Mouse (Mus musculus) thymus, adult 2 months (tissue): ENCODE data around the gene Phldb3. TPM values are rescaled to one million over a fixed set of nuclear protein-coding genes. Genes with fewer than 3 reads are reported as not detected.
A peak's percentile ranks its signal among the peaks of the same experiment; 100 is the strongest.
"Not testable (repeated sequence)": the region's sequence is repeated elsewhere in the genome, so short reads cannot be mapped to it uniquely, and the experiment has no call there.

Experiments used
- DNase-seq: peaks from one replicate; pipeline ENCODE4 v3.0.0; 2021
- H3K27ac ChIP-seq: fragments of 200-500 bp; 2 replicates; pipeline ENCODE4 v1.5.1; 2012; ENCODE audit warnings: low read length, control low read depth; ENCODE audit not compliant: control insufficient read depth, insufficient read depth
- H3K27me3 ChIP-seq: fragments of 200-500 bp; 2 replicates; pipeline ENCODE4 v1.6.1; 2012; ENCODE audit warnings: mild to moderate bottlenecking, low read length, moderate library complexity, mixed read lengths; ENCODE audit not compliant: control insufficient read depth, insufficient read depth
- H3K36me3 ChIP-seq: fragments of 200-500 bp; 2 replicates; pipeline ENCODE4 v1.6.1; 2012; ENCODE audit warnings: mild to moderate bottlenecking, low read length, moderate library complexity; ENCODE audit not compliant: control insufficient read depth, insufficient read depth
- H3K4me1 ChIP-seq: fragments of 200-500 bp; replicated peaks from 2 replicates; pipeline ENCODE4 v1.6.1; 2012; ENCODE audit warnings: low read length; ENCODE audit not compliant: control insufficient read depth, insufficient read depth
- H3K4me3 ChIP-seq: fragments of 200-500 bp; 2 replicates; pipeline ENCODE4 v1.5.1; 2012; ENCODE audit warnings: mild to moderate bottlenecking, low read length, control low read depth, moderate library complexity; ENCODE audit not compliant: control insufficient read depth, insufficient read depth
- CTCF ChIP-seq: fragments of 200-500 bp; IDR thresholded peaks from 2 replicates; pipeline ENCODE4 v1.5.1; 2012; ENCODE audit warnings: mild to moderate bottlenecking, control low read depth, low read length, moderate library complexity, borderline replicate concordance; ENCODE audit not compliant: control insufficient read depth, poor library complexity, insufficient read depth; ENCODE audit errors: extremely low read depth
- POLR2A ChIP-seq: fragments of 200-500 bp; IDR thresholded peaks from 2 replicates; pipeline ENCODE4 v1.6.1; 2012; ENCODE audit warnings: mild to moderate bottlenecking, low read length, control low read depth, moderate library complexity; ENCODE audit not compliant: control insufficient read depth, poor library complexity, insufficient read depth; ENCODE audit errors: extremely low read depth
- WGBS: fragments of 180-500 bp; shearing (Covaris S2); methylation state at CpG from one replicate; pipeline ENCODE4 v1.1.7; 2018; 5-methylcytosine and 5-hydroxymethylcytosine counted together
- polyA plus RNA-seq: library from polyadenylated mRNA; depleted of rRNA; stranded (reverse); fragments of >200 nt; gene quantifications from 2 replicates; pipeline ENCODE4 v1.2.3, GENCODE M21; 2012

Gene Phldb3
- polyA plus RNA-seq, 1 experiment = 10.7 TPM

- DNase-seq = no peak
- no peak for TF ChIP-seq POLR2A
- no peak for TF ChIP-seq CTCF
- Histone ChIP-seq H3K4me3 (0 out of 2 replicates have a peak overlapping the region, but pooled peaks have one; percentile 1), H3K27ac (no peak overlapping the region), H3K4me1 (peaks cover 52% of the 10 kb centered on the region), H3K36me3 (no peaks in the 10 kb centered on the region), H3K27me3 (no peaks in the 10 kb centered on the region)
- 39% methylated on average over 27 of the region's 27 CpGs for WGBS
These were observed 1.8 kb downstream of the Phldb3 start for GRCm38 (mm10) chr7:24612308-24612910.

- H3K27me3 ChIP-seq = no peaks in the 10 kb centered on the region
- DNase-seq = no peak
- H3K4me1 ChIP-seq = peaks cover 48% of the 10 kb centered on the region
- TF ChIP-seq POLR2A = no peak
- no peak for TF ChIP-seq CTCF
- peaks cover 1% of the 10 kb centered on the region; the same call in 1 of the 2 replicates for H3K36me3 ChIP-seq
- no peak overlapping the region for H3K27ac ChIP-seq
- 88% methylated on average over 13 of the region's 13 CpGs for whole genome bisulfite sequencing
- no peak overlapping the region for H3K4me3 ChIP-seq
These were observed 4.3 kb downstream of the Phldb3 start for GRCm38 (mm10) chr7:24614816-24615215.

GRCm38 (mm10) chr7:24617763-24618162, 7.2 kb downstream of the Phldb3 start:
- WGBS = 22% methylated on average over 8 of the region's 8 CpGs
- DNase-seq = no peak
- no peaks in the 10 kb centered on the region for H3K27me3 ChIP-seq
- H3K27ac ChIP-seq = no peak overlapping the region; the same call in 1 of the 2 replicates
- TF ChIP-seq CTCF = no peak
- no peak for TF ChIP-seq POLR2A
- peaks cover 12% of the 10 kb centered on the region for H3K36me3 ChIP-seq
- peaks cover 28% of the 10 kb centered on the region for H3K4me1 ChIP-seq
- H3K4me3 ChIP-seq = no peak overlapping the region

- H3K36me3 ChIP-seq = peaks cover 17% of the 10 kb centered on the region
- DNase-seq, H3K27ac ChIP-seq, H3K4me3 ChIP-seq, H3K27me3 ChIP-seq: not testable (repeated sequence)
- H3K4me1 ChIP-seq = peaks cover 26% of the 10 kb centered on the region
- WGBS = 88% methylated on average over 8 of the region's 8 CpGs
These were observed 7.8 kb downstream of the Phldb3 start for GRCm38 (mm10) chr7:24618374-24618773.

- 94% methylated on average over 13 of the region's 13 CpGs for WGBS
- no peak overlapping the region for H3K27ac ChIP-seq
- no peaks in the 10 kb centered on the region for H3K27me3 ChIP-seq
- peaks cover 26% of the 10 kb centered on the region for H3K4me1 ChIP-seq
- peaks cover 24% of the 10 kb centered on the region for H3K36me3 ChIP-seq
- TF ChIP-seq POLR2A (no peak), CTCF (no peak)
- DNase-seq = no peak
- no peak overlapping the region for H3K4me3 ChIP-seq
These were observed 9.3 kb downstream of the Phldb3 start for GRCm38 (mm10) chr7:24619671-24620397.

GRCm38 (mm10) chr7:24621193-24621592, 10.6 kb downstream of the Phldb3 start:
- WGBS = 97% methylated on average over 3 of the region's 3 CpGs
- peaks cover 25% of the 10 kb centered on the region for H3K4me1 ChIP-seq

GRCm38 (mm10) chr7:24622967-24623366, 12.4 kb downstream of the Phldb3 start:
- Histone ChIP-seq H3K4me3 (no peak overlapping the region), H3K27ac (no peak overlapping the region), H3K4me1 (peaks cover 10% of the 10 kb centered on the region), H3K36me3 (peaks cover 30% of the 10 kb centered on the region), H3K27me3 (no peaks in the 10 kb centered on the region)
- no peak for TF ChIP-seq CTCF
- no peak for TF ChIP-seq POLR2A
- WGBS = 94% methylated on average over 6 of the region's 6 CpGs
- no peak for DNase-seq

More at GRCm38 (mm10) chr7:24621193-24621592, 10.6 kb downstream of the Phldb3 start:
- Histone ChIP-seq H3K27me3 (no peaks in the 10 kb centered on the region), H3K4me3 (no peak overlapping the region), H3K36me3 (peaks cover 25% of the 10 kb centered on the region), H3K27ac (no peak overlapping the region)
- TF ChIP-seq POLR2A (no peak), CTCF (no peak)
- no peak for DNase-seq
